22 mouse cellular contexts compared by ENCODE assay signal in genomic region chr10:78581121-78581520, GRCm38 (mm10). TPM values are rescaled to one million over a fixed set of nuclear protein-coding genes. Genes with fewer than 3 reads are reported as not detected.
"Had no signal": no experiment of that assay in that cellular context is flagged by ENCODE, and none has a peak within 500 bp of the region (broad histone marks: within the 10 kb centered on the region; RNA-seq: fewer than 3 reads in every experiment).

No protein-coding gene starts in this region.

- H3K27me3 ChIP-seq: neural tube, embryonic 12.5 days; neural tube, embryonic 13.5 days; neural tube, embryonic 15.5 days; stomach, embryonic 15.5 days had no signal

- H3K4me3 ChIP-seq: neural tube, embryonic 12.5 days; neural tube, embryonic 13.5 days; neural tube, embryonic 15.5 days; stomach, embryonic 15.5 days had no signal

- H3K9me3 ChIP-seq: neural tube, embryonic 12.5 days; neural tube, embryonic 13.5 days; neural tube, embryonic 15.5 days; stomach, embryonic 15.5 days had no signal

- H3K4me1 ChIP-seq: neural tube, embryonic 12.5 days; stomach, embryonic 15.5 days had no signal

- H3K27ac ChIP-seq: neural tube, embryonic 12.5 days; neural tube, embryonic 13.5 days; neural tube, embryonic 15.5 days; stomach, embryonic 15.5 days; stomach, postnatal 0 days had no signal

- DNase-seq: retina, postnatal 1 day; right cerebral cortex, adult 18-20 months; right cerebral cortex, postnatal 14 days; right cerebral cortex, postnatal 25 days; right cerebral cortex, postnatal 4 days; spleen, adult 18-20 months; thymus, adult 18-20 months; thymus, adult 2 months; thymus, postnatal 14 days had no signal

RNA-seq across cellular contexts. Expression of gene Olfr1357, which starts 36.8 kb away (rescaled TPM):
- total RNA-seq: neutrophil, adult 5-6 weeks had no signal
- polyA plus RNA-seq: neural tube, embryonic 12.5 days; neural tube, embryonic 13.5 days; neural tube, embryonic 14.5 days; neural tube, embryonic 15.5 days; small intestine, adult 2 months; spleen, adult 2 months; stomach, embryonic 14.5 days; stomach, embryonic 15.5 days; stomach, embryonic 16.5 days; stomach, postnatal 0 days; testis, adult 2 months; thymus, adult 2 months; urinary bladder, adult 2 months had no signal
